Mouse (Mus musculus) MEL-GATA-1-ER (cell line): ENCODE measurements around the gene Pou2f3.
A peak's percentile ranks its signal among the peaks of the same experiment; 100 is the strongest.
"Not testable (repeated sequence)": the region's sequence is repeated elsewhere in the genome, so short reads cannot be mapped to it uniquely, and the experiment has no call there.

Source experiments
- DNase-seq: peaks from one replicate; pipeline ENCODE4 v3.0.0-alpha.2; 2012; ENCODE audit warnings: low read depth; ENCODE audit errors: extremely low read depth

The Pou2f3 gene

DNA sequence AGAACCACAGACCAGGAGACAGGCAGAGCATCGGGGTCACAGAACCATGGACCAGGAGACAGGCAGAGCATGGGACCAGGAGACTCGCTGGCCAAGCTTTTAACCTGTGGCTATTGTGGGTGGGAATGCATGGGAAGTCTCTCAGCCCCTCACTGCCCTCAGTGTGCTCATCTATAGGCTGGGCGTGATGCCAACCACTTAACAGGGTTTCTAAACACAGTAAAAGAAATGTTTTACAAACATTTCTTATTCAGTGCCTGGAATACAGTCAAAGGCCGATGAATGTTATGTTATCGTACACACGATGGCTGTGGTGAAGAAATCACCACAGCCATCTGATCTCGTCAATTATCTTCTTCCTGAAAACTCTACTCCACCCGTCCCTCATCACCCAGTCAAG lies 43.1 kb downstream of the Pou2f3 start:
- no peak for DNase-seq

GRCm38 (mm10) chr9:43166346-43166745 lies 43.8 kb downstream of the Pou2f3 start:
- DNase-seq: no peak

- DNase-seq: no peak
Observed at GRCm38 (mm10) chr9:43155960-43156359, 54.2 kb downstream of the Pou2f3 start.

- DNase-seq: no peak
Observed at GRCm38 (mm10) chr9:43151779-43152178, 58.4 kb downstream of the Pou2f3 start.

DNA sequence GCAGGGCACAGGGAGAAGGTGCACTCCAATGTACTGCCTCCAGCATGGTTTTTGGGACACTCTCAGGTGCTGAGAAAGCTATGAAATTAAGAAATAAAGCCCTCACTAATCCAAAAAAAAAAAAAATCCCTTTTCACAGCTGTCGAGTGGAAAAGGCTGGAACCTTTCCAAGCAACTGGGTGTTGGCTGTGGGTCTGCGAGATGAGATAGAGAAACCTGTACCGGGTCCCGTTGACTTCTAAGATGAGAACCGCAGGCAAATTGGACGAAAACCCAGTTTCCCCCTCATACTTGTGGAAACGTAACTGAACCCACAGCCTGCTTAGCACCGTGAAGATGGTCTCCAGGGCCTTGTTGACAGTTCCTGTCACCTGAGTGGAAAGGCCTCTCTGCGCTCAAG lies 59.2 kb downstream of the Pou2f3 start:
- DNase-seq: peak; percentile 16

DNA sequence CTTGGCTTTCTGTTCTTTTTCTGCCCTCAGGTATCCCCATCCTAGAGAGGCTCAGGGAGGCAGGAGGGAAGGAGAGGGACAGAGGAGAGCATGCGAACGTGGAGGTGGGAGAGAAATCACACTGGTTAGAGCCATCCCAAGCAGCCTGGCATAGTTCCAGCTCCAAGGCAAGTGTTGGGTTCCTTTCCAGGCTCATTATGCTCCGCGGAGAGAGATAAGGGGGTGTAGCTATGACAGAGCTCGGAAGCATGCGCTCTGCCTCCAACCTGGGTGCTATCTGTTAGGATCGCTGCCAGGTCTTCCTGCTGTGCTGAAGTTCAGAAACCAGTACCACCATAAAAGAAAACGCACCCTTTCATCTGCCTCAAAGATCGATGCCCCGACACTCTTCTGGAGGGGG lies 60.1 kb downstream of the Pou2f3 start:
- DNase-seq: peak; percentile 51

DNA sequence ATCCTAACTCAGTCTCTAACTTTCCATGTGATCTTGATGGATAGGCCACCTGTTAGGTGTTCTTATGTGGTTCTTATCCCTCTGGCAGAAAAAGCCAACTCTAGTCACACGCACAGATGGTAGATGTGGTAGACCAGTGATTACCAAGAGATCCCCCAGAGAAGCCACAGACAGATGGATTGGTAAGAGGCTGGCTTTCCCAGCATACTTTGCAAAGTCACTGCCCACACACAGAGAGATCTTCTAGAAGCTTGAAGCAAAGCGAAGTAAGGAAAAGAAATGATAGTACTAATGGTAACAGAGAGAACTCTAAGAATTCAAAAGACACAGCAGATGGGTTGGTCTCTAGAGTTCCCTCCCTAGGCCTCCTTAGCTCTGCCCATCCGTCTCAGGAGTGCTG lies 60.7 kb downstream of the Pou2f3 start:
- DNase-seq: no peak

- no peak for DNase-seq
Observed at GRCm38 (mm10) chr9:43145196-43145595, 65.0 kb downstream of the Pou2f3 start.

GRCm38 (mm10) chr9:43144206-43144810 lies 65.9 kb downstream of the Pou2f3 start:
- DNase-seq: no peak

DNA sequence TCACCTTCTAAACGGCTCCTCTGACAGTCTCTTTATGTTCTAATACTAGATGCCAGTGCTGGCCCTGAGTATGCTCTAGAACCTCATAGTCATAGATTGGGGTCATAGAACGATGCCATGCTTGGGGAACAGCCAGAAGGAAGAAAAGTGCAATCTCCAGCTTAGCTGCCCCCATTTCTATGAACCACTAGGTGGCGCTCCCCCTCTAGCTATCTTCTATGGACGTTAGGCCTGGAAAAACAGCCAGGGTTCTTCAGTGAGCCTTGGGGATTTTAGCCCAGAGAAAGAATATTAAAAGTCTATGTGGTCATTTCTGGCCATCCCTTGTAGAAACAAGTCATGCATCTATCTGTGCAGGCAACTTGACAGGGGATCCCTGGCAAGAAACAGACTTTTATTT lies 68.3 kb downstream of the Pou2f3 start:
- no peak for DNase-seq

- no peak for DNase-seq
Observed at GRCm38 (mm10) chr9:43133525-43133924, 76.6 kb downstream of the Pou2f3 start.

DNA sequence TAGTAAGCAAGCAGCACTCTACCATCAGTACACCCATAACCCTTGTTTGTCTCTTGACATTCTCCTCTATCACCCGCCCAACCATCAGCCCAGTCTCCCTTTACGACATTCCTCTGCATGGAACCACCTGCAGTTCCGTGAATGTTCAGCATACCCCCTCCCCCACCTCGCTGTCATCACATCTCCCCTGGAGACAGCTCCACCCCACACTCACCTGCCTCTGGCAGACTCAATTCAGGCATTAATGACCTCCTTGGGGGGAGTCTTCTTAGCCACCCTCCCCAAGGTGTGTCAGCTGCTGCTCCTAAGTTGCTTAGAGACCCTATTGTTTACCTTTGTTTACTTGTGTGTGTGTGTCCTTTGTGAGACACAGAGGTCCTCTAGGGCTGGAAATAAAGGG lies 77.8 kb downstream of the Pou2f3 start:
- DNase-seq: no peak

DNA sequence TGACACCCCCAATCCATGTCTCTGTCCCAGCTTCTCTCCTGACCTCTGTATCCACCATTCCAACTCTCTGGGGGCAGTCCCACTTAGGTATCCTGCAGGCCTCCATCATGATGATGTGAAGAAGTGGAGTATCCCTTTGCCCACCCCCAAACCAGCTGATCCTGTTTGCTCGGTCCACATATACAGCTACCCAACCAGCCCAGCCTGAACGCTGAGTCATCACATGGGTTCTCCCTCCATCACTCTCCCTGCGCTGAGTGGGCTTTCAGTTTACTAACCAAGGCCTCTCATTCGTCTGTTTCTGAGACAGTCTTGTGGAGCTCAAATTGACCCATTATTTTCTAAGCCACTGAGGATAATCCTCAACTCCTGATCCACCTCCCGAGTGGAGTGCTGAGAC lies 78.2 kb downstream of the Pou2f3 start:
- DNase-seq: no peak

GRCm38 (mm10) chr9:43130684-43131083 lies 79.5 kb downstream of the Pou2f3 start:
- DNase-seq: no peak

- DNase-seq: no peak
Observed at GRCm38 (mm10) chr9:43127101-43127787, 82.9 kb downstream of the Pou2f3 start.

DNA sequence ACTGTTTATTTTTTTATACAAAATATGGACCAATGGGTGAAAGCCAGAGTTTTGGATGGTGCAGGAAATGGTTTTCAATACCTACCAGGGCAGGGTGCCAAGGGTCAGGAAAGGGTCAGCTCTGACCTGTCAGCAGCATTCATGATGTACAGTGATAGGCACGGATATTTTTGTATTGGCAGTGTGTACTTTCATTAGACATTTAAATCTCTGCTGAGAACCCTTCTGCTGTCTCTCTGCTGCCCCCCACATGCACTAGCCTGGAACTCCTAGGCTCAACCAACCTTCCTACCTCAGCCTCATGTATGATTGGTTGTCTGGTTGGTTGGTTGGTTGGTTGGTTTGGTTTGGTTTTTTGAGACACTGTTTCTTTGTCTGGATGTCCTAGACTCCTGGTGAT lies 87.8 kb downstream of the Pou2f3 start:
- no peak for DNase-seq

- not testable (repeated sequence) for DNase-seq
Observed at GRCm38 (mm10) chr9:43121948-43122347, 88.2 kb downstream of the Pou2f3 start.

- DNase-seq: no peak
Observed at GRCm38 (mm10) chr9:43116997-43117336, 93.2 kb downstream of the Pou2f3 start.

DNA sequence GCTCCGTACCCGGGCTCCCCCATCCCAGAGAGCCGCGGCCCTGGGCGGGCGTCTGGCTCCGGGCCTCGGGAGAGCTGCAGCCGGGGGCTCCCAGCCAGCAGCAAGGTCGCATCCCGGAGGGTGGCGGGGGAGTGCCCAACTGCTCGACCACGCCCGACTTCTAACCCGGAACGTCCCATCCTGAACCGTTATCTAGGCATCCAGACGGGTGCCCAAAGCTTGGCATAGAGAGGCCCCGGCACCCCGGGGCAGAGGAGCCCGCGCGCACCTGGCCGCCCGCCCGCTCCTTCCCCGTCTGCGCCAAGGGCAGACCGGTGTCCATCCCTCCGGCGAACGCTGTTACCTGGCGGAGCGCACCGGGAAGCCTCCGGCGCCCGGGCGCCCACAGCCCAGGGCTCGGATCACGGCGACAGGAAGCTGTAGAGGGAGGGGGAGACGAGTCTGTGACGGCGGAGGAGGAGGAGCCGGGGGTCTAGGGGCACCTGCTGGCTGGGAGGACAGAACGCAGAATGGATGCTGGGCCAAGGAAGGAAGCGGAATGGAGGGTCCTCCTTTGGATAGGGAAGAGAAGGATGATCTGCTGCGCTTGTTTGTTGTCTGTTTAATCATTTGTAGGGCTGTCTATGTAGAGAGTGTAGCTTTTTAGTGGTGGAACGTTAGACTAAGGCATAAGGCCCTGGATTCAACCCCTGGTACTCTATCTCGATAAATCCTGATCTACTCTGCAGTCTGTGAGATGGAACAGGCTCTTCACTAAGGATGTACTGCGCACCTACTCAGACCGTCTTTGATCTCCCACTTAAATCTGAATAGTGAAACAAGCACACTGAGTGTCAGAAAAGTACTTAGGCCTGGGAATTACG lies 93.8 kb downstream of the Pou2f3 start, which contains the start of gene Tmem136:
TSS of gene Tmem136 (minus strand) at position 437 of the 863 bp plus-strand sequence.
- no peak for DNase-seq

- no peak for DNase-seq
Observed at GRCm38 (mm10) chr9:43115431-43116133, 94.6 kb downstream of the Pou2f3 start.

- no peak for DNase-seq
Observed at GRCm38 (mm10) chr9:43114833-43115232, 95.3 kb downstream of the Pou2f3 start.
